Mouse (Mus musculus): ENCODE data around the gene Ccr2. TPM values are rescaled to one million over a fixed set of nuclear protein-coding genes. Genes with fewer than 3 reads are reported as not detected.
"Not testable (repeated sequence)": the region's sequence is repeated elsewhere in the genome, so short reads cannot be mapped to it uniquely, and the experiment has no call there.

Ccr2 gene
- total RNA-seq, 2 experiments from 2014 or later, result 0.16 to 1.00 TPM

- DNase-seq (ENCODE audit: low spot score), result no peak
These were observed 16.7 kb downstream of the Ccr2 start for GRCm38 (mm10) chr9:124118489-124118888.

GRCm38 (mm10) chr9:124121387-124122184, 19.8 kb downstream of the Ccr2 start, which contains the start of gene Ccr5:
Gene Ccr5, plus strand, starts transcription at chr9:124121543.
- no peak for DNase-seq (ENCODE audit: low spot score)

GRCm38 (mm10) chr9:124125576-124125975, 23.8 kb downstream of the Ccr2 start:
- DNase-seq (ENCODE audit: low spot score), result no peak

- no peak for DNase-seq (ENCODE audit: low spot score)
These were observed 24.6 kb downstream of the Ccr2 start for GRCm38 (mm10) chr9:124126373-124126772.

GRCm38 (mm10) chr9:124127412-124127811, 25.7 kb downstream of the Ccr2 start:
- no peak for DNase-seq (ENCODE audit: low spot score)

GRCm38 (mm10) chr9:124128379-124128778, 26.6 kb downstream of the Ccr2 start:
- DNase-seq (ENCODE audit: low spot score), result peak; percentile 35

GRCm38 (mm10) chr9:124132899-124133298, 31.1 kb downstream of the Ccr2 start:
- DNase-seq (ENCODE audit: low spot score), result not testable (repeated sequence)

GRCm38 (mm10) chr9:124134919-124135318, 33.2 kb downstream of the Ccr2 start:
- not testable (repeated sequence) for DNase-seq (ENCODE audit: low spot score)

- no peak for DNase-seq (ENCODE audit: low spot score)
These were observed 35.9 kb downstream of the Ccr2 start for GRCm38 (mm10) chr9:124137619-124138018.

GRCm38 (mm10) chr9:124138055-124138775, 36.5 kb downstream of the Ccr2 start:
- DNase-seq (ENCODE audit: low spot score), result no peak

GRCm38 (mm10) chr9:124143678-124144077, 41.9 kb downstream of the Ccr2 start:
- no peak for DNase-seq (ENCODE audit: low spot score)

GRCm38 (mm10) chr9:124146307-124146706, 44.6 kb downstream of the Ccr2 start:
- DNase-seq (ENCODE audit: low spot score), result no peak

Other genes starting within 250 kb of the Ccr2 start
- not detected for gene Xcr1, start 239.9 kb upstream of the Ccr2 start, total RNA-seq (2021)
- gene Ccr1, start 133.3 kb upstream of the Ccr2 start, total RNA-seq (2021), result under 1 TPM in 1 of 2 experiments, not detected in 1; 0.07 TPM
- not detected for gene Ccr1l1, start 123.5 kb upstream of the Ccr2 start, total RNA-seq (2021)
- not detected for gene Ccr3, start 80.0 kb upstream of the Ccr2 start, total RNA-seq (2021)
- under 1 TPM in 1 of 2 experiments, not detected in 1; 0.24 TPM for gene Ccr5, start 19.6 kb downstream of the Ccr2 start, total RNA-seq (2021)
- gene 2010315B03Rik, start 210.7 kb downstream of the Ccr2 start, total RNA-seq (2021), result 10 to 100 TPM in 1 of 2 experiments, 1 to 10 TPM in 1; 8.1 to 12.4 TPM

Data from gastrocnemius, adult 18-20 months (tissue).